Mouse (Mus musculus): Measurements from ENCODE around the gene Gm14214.

- TF ChIP-seq POLR2A (IDR thresholded peaks at IDR 0.05; ENCODE audit: extremely low read depth, insufficient read depth, low read length), result no peak
- TF ChIP-seq CTCF (IDR thresholded peaks at IDR 0.05; ENCODE audit: low read depth, low read length), result no peak
Observed at GRCm38 (mm10) chr2:154748383-154748782, 21.4 kb downstream of the Gm14214 start.

Measured in liver, adult 2 months (tissue).